Mouse (Mus musculus) kidney, embryonic 16.5 days (tissue): ENCODE measurements around the gene Chrm2. TPM values are rescaled to one million over a fixed set of nuclear protein-coding genes. Genes with fewer than 3 reads are reported as not detected.

Experiments
- ATAC-seq: fragments of 200-750 bp; cut with Nextera tagmentation; 2 replicates; pipeline ENCODE4 v1.8.0; 2017; ENCODE audit warnings: moderate TSS enrichment; ENCODE audit not compliant: low FRiP score, low TSS enrichment
- H3K27ac ChIP-seq: fragments of 300-500 bp; sonication (generic); 2 replicates; pipeline ENCODE4 v1.5.1; 2014; ENCODE audit warnings: low read length
- H3K27me3 ChIP-seq: fragments of 300-500 bp; sonication (generic); 2 replicates; pipeline ENCODE4 v1.6.1; 2014; ENCODE audit warnings: low read length, control low read depth, mixed read lengths; ENCODE audit not compliant: insufficient read depth
- H3K36me3 ChIP-seq: fragments of 300-500 bp; sonication (generic); 2 replicates; pipeline ENCODE4 v1.6.1; 2014; ENCODE audit warnings: low read length, control low read depth, mixed read lengths; ENCODE audit not compliant: insufficient read depth
- H3K4me1 ChIP-seq: fragments of 300-500 bp; sonication (generic); 2 replicates; pipeline ENCODE4 v1.6.1; 2014; ENCODE audit warnings: low read length, control low read depth, mixed read lengths; ENCODE audit not compliant: insufficient read depth
- H3K4me2 ChIP-seq: fragments of 300-500 bp; sonication (generic); replicated peaks from 2 replicates; pipeline ENCODE4 v1.6.1; 2014; ENCODE audit warnings: low read depth, low read length
- H3K4me3 ChIP-seq: fragments of 300-500 bp; sonication (generic); 2 replicates; pipeline ENCODE4 v1.5.1; 2014; ENCODE audit warnings: mild to moderate bottlenecking, low read length
- H3K9ac ChIP-seq: fragments of 300-500 bp; sonication (generic); replicated peaks from 2 replicates; pipeline ENCODE4 v1.6.1; 2014; ENCODE audit warnings: low read length
- H3K9me3 ChIP-seq: fragments of 300-500 bp; sonication (generic); 2 replicates; pipeline ENCODE4 v1.6.1; 2016; ENCODE audit warnings: low read length, control low read depth
- WGBS: fragments of 180-500 bp; shearing (Covaris S2); extraction: QIAGEN DNeasy Blood & Tissue Kit; methylation state at CpG from one replicate; pipeline ENCODE4 v1.1.7; 2014; 5-methylcytosine and 5-hydroxymethylcytosine counted together
- polyA plus RNA-seq: library from polyadenylated mRNA; unstranded; fragments of >200 nt; fragmentation: Nextera tagmentation; extraction: Ambion mirVana; gene quantifications from 2 replicates; pipeline ENCODE4 v1.2.1, GENCODE M21; 2015

The Chrm2 gene
- polyA plus RNA-seq, 1 experiment from 2014 or later: 0.29 TPM

DNA sequence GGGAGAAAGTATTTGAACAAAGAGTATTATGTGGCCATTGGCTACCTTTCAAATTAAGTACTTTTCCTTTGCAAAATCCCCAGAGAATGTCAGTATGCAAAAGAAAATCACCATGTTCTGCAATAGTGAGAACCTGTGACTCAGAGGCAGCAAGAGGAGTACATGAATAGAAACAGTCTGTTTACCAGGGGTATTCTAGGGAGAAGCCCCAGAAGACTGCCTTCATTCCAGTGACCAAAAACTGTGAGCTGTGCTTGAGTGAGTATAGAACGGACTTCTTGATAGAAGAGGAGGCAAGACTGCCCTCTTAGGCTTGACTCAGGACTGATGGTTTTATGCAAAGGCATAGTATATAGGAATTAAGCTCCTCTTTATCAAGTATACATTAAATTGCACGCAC, 22.2 kb downstream of the Chrm2 start:
- Histone ChIP-seq H3K27me3 (no peaks in the 10 kb centered on the region), H3K4me3 (no peak overlapping the region), H3K9ac (no peak overlapping the region), H3K27ac (no peak overlapping the region), H3K36me3 (no peaks in the 10 kb centered on the region), H3K4me2 (no peak overlapping the region), H3K4me1 (no peaks in the 10 kb centered on the region), H3K9me3 (no peaks in the 10 kb centered on the region)
- WGBS: 78% methylated on average over 2 of the region's 2 CpGs
- no peak for ATAC-seq

DNA sequence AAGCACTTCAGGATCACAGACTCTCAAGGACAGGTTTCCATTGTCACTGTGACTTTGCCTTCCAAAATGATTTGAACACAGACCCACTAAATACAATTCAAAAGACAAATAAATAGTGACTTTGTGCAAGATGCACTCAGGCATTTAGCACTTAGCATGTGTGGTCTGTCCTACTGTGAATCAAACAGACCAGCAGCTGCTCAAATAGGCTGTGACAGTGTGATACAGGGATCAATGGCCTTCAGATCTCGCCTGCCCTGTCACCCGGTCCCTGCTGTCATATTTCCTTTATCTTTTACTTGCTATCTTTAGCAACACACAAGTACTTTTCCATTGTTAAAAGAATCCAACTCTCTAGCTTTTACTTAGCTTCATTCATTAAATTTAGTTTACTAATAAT, 31.8 kb downstream of the Chrm2 start:
- no peaks in the 10 kb centered on the region for H3K4me1 ChIP-seq
- 68% methylated on average over 2 of the region's 2 CpGs for WGBS
- H3K4me3 ChIP-seq: no peak overlapping the region
- no peak for ATAC-seq
- H3K36me3 ChIP-seq: no peaks in the 10 kb centered on the region
- H3K27me3 ChIP-seq: no peaks in the 10 kb centered on the region
- H3K27ac ChIP-seq: no peak overlapping the region
- no peaks in the 10 kb centered on the region for H3K9me3 ChIP-seq
- H3K9ac ChIP-seq: no peak overlapping the region
- H3K4me2 ChIP-seq: no peak overlapping the region

GRCm38 (mm10) chr6:36437964-36438363, 50.1 kb downstream of the Chrm2 start:
- H3K27ac ChIP-seq: no peak overlapping the region
- no peaks in the 10 kb centered on the region for H3K36me3 ChIP-seq
- H3K9ac ChIP-seq: no peak overlapping the region
- no peaks in the 10 kb centered on the region for H3K4me1 ChIP-seq
- no peak overlapping the region for H3K4me2 ChIP-seq
- no peaks in the 10 kb centered on the region for H3K27me3 ChIP-seq
- 90% methylated on average over 6 of the region's 6 CpGs for WGBS
- H3K9me3 ChIP-seq: no peaks in the 10 kb centered on the region
- H3K4me3 ChIP-seq: no peak overlapping the region
- no peak for ATAC-seq

DNA sequence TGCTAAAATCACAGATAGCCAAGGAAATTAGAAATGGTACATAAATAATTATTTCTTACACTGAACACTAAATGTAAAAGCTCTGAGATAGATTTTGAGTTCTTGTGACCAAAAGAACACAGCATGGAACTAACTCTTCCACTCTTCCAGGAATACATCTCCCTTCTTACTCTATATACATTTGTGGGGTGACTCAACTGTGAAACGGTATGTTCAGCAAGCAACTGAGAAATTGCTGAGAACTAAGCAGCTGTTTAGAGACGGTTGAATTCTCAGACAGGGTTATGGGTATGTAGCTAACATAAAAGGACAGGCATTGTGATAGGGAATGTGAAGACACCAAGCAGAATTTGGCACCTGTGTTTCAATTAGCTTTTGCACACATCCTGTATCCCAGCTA, 51.3 kb downstream of the Chrm2 start:
- Histone ChIP-seq H3K36me3 (no peaks in the 10 kb centered on the region), H3K9me3 (no peaks in the 10 kb centered on the region), H3K4me3 (no peak overlapping the region), H3K4me2 (no peak overlapping the region), H3K9ac (no peak overlapping the region), H3K27ac (no peak overlapping the region), H3K4me1 (no peaks in the 10 kb centered on the region), H3K27me3 (no peaks in the 10 kb centered on the region)
- WGBS: 60% methylated on average over 2 of the region's 2 CpGs
- ATAC-seq: no peak

GRCm38 (mm10) chr6:36451480-36451879, 63.6 kb downstream of the Chrm2 start:
- Histone ChIP-seq H3K36me3 (no peaks in the 10 kb centered on the region), H3K27ac (no peak overlapping the region), H3K4me1 (no peaks in the 10 kb centered on the region), H3K4me2 (no peak overlapping the region), H3K27me3 (no peaks in the 10 kb centered on the region), H3K9ac (no peak overlapping the region), H3K9me3 (no peaks in the 10 kb centered on the region), H3K4me3 (no peak overlapping the region)
- ATAC-seq: no peak

DNA sequence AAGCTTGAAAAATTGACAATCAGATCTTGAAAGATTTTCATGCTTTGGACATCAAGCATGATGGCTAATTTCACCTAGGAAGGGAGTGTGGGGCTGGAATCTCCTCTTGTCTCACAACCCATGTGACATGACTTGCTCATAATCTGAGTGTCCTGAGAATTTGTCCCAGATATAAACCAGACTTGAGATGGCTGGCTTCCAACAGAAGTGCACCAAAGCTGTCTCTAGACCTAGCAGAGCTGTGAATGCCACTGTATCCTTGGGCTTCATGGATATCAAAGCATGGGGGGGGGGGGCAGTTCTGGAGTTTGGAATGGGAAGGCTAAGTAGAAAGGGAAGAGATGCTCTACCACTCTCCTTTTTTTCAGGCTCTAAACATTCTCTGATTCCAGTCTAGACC, 67.2 kb downstream of the Chrm2 start:
- H3K27me3 ChIP-seq: no peaks in the 10 kb centered on the region
- H3K9me3 ChIP-seq: no peaks in the 10 kb centered on the region
- H3K36me3 ChIP-seq: no peaks in the 10 kb centered on the region
- no peak overlapping the region for H3K9ac ChIP-seq
- H3K27ac ChIP-seq: no peak overlapping the region
- no peaks in the 10 kb centered on the region for H3K4me1 ChIP-seq
- no peak for ATAC-seq
- H3K4me2 ChIP-seq: no peak overlapping the region
- no peak overlapping the region for H3K4me3 ChIP-seq

- Histone ChIP-seq H3K9me3 (no peaks in the 10 kb centered on the region), H3K4me3 (no peak overlapping the region), H3K27ac (no peak overlapping the region), H3K9ac (no peak overlapping the region), H3K36me3 (no peaks in the 10 kb centered on the region), H3K27me3 (no peaks in the 10 kb centered on the region), H3K4me1 (no peaks in the 10 kb centered on the region), H3K4me2 (no peak overlapping the region)
- 45% methylated on average over 1 of the region's 1 CpGs for WGBS
- no peak for ATAC-seq
Measured at GRCm38 (mm10) chr6:36457015-36457414, 69.1 kb downstream of the Chrm2 start.

- no peak for ATAC-seq
- H3K4me2 ChIP-seq: no peak overlapping the region
- H3K9ac ChIP-seq: no peak overlapping the region
- no peak overlapping the region for H3K27ac ChIP-seq
- H3K36me3 ChIP-seq: no peaks in the 10 kb centered on the region
- H3K4me1 ChIP-seq: no peaks in the 10 kb centered on the region
- H3K4me3 ChIP-seq: no peak overlapping the region
- 82% methylated on average over 3 of the region's 3 CpGs for WGBS
- H3K9me3 ChIP-seq: no peaks in the 10 kb centered on the region
- no peaks in the 10 kb centered on the region for H3K27me3 ChIP-seq
Measured at GRCm38 (mm10) chr6:36464008-36464407, 76.1 kb downstream of the Chrm2 start.

DNA sequence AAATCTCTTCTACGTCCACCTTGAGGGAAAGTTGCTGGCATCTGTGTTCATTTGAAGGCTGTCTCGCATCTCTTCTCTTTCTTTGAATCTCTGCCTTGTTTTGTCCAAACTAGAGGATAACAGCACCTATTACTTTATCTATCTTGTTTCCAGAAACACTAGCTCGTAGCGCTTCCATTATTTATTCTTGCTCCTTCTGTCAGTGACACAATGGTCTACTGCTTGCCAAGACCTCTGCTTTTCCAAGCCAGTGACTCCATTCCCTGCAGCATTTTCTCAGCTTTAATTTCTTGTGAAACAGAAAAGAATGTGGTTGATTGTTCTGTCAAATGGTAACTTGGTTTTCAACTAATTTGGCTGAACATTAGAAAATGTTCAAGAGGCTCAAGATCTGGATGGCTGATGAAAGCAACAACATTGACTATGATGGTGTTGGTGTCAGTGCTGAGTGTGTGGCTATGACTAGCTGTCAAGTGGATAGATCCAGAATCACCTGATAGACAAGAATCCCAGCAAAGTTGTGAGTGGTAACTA, 96.3 kb downstream of the Chrm2 start:
- Histone ChIP-seq H3K9me3 (no peaks in the 10 kb centered on the region), H3K4me1 (no peaks in the 10 kb centered on the region), H3K4me2 (no peak overlapping the region), H3K4me3 (no peak overlapping the region), H3K27me3 (no peaks in the 10 kb centered on the region), H3K9ac (no peak overlapping the region), H3K36me3 (no peaks in the 10 kb centered on the region), H3K27ac (no peak overlapping the region)
- ATAC-seq: no peak
- WGBS: 71% methylated on average over 4 of the region's 4 CpGs

GRCm38 (mm10) chr6:36507008-36507663, 119.3 kb downstream of the Chrm2 start:
- no peaks in the 10 kb centered on the region for H3K27me3 ChIP-seq
- H3K4me3 ChIP-seq: no peak overlapping the region
- no peaks in the 10 kb centered on the region for H3K9me3 ChIP-seq
- 64% methylated on average over 7 of the region's 7 CpGs for WGBS
- H3K36me3 ChIP-seq: no peaks in the 10 kb centered on the region
- no peak overlapping the region for H3K27ac ChIP-seq
- 0 out of 2 replicates have a peak, but pooled peaks have one; percentile 27 for ATAC-seq
- no peak overlapping the region for H3K9ac ChIP-seq
- H3K4me2 ChIP-seq: no peak overlapping the region
- no peaks in the 10 kb centered on the region for H3K4me1 ChIP-seq
